Comparison of ENCODE assay signal across 9 mouse cellular contexts in genomic region chr4:155468952-155469351, GRCm38 (mm10). TPM values are rescaled to one million over a fixed set of nuclear protein-coding genes. Genes with fewer than 3 reads are reported as not detected.
DNase-seq lines count a peak whose midpoint lies in the region; ATAC-seq lines count a peak whose summit lies in the region.
"Had no signal": no experiment of that assay in that cellular context is flagged by ENCODE, and none has a peak within 500 bp of the region (broad histone marks: within the 10 kb centered on the region; RNA-seq: fewer than 3 reads in every experiment).

Tmem52 (plus strand) TSS chr4:155469114.

- no peaks in the 10 kb centered on the region for H3K36me3 ChIP-seq in liver, embryonic 15.5 days (replicated peaks)

- peak; percentile 22 for ATAC-seq in liver, embryonic 15.5 days (ENCODE audit: insufficient read depth)
- no peak for ATAC-seq in cerebellum, adult (ENCODE audit: insufficient number of reproducible peaks, low FRiP score, low TSS enrichment)

- H3K9ac ChIP-seq in liver, embryonic 15.5 days = 0 out of 2 replicates have a peak within 1 kb of the TSS, but pooled peaks have one; percentile 32

- no peaks in the 10 kb centered on the region for H3K9me3 ChIP-seq in liver, embryonic 15.5 days (replicated peaks)

- no peak within 1 kb of the TSS for H3K27ac ChIP-seq in liver, embryonic 15.5 days (replicated peaks)
- H3K27ac ChIP-seq: macrophage had no signal

- peaks cover 41% of the 10 kb centered on the region for H3K27me3 ChIP-seq in liver, embryonic 15.5 days

- 9% methylated on average over 21 of the region's 21 CpGs for WGBS in liver, embryonic 15.5 days (ENCODE audit: insufficient replicate concordance)

- peak within 1 kb of the TSS; percentile 72 for H3K4me2 ChIP-seq in liver, embryonic 15.5 days

- peak; percentile 70 to 78 for DNase-seq in adrenal gland, adult (ENCODE audit: inconsistent age in 2 of 2, low spot score in 1 of 2)
- no peak for DNase-seq in adrenal gland, postnatal 4 days (ENCODE audit: low spot score in 2 of 2)
- DNase-seq in adrenal gland, postnatal 36 days = peak; percentile 67 to 79
- peak; percentile 68 for DNase-seq in gastrocnemius, postnatal 10 days
- DNase-seq in induced T-regulatory cell, adult 2 months (ENCODE audit: low read depth) = peak; percentile 67
- peak; percentile 54 for DNase-seq in retina, postnatal 1 day

- peak within 1 kb of the TSS; percentile 49 for H3K4me3 ChIP-seq in liver, embryonic 15.5 days (replicated peaks)

- peaks cover 9% of the 10 kb centered on the region for H3K4me1 ChIP-seq in liver, embryonic 15.5 days (replicated peaks)

RNA-seq across cellular contexts. Expression of gene Tmem52, which starts in this region (rescaled TPM):
- 10 to 100 TPM in 1 of 2 experiments, 1 to 10 TPM in 1; 7.4 to 14.4 TPM for total RNA-seq in adrenal gland, postnatal 4 days (2021)
- 10 to 100 TPM in 1 of 2 experiments, 1 to 10 TPM in 1; 8.3 to 10.8 TPM for total RNA-seq in adrenal gland, postnatal 36 days (2021)
- 100 to 1,000 TPM; 122 to 216 TPM for total RNA-seq in gastrocnemius, postnatal 10 days (2021)
- polyA plus RNA-seq in liver, embryonic 15.5 days (2015; fragmentation: Nextera tagmentation; extraction: Ambion mirVana) = 0.50 TPM in 1 of 2 replicates, not detected in the other
- polyA plus RNA-seq: macrophage had no signal

Comparison
In these comparisons a context has a peak if more than half of its experiments do, and no peak if none do; other contexts are left out.
1. RNA of gene Tmem52 (total RNA-seq): 122 to 216 TPM in gastrocnemius, postnatal 10 days; 7.4 to 14.4 TPM in adrenal gland, postnatal 4 days and 8.3 to 10.8 TPM in adrenal gland, postnatal 36 days; every median in the first group is over 4 times any median in the second.
2. DNase-seq: peak in adrenal gland, adult (2 of 2), adrenal gland, postnatal 36 days (2 of 2), gastrocnemius, postnatal 10 days (single experiment), induced T-regulatory cell, adult 2 months (single experiment) and retina, postnatal 1 day (single experiment); none in adrenal gland, postnatal 4 days (0 of 2).
3. Peak in ATAC-seq, H3K4me3 ChIP-seq, H3K9ac ChIP-seq and H3K4me2 ChIP-seq in liver, embryonic 15.5 days; RNA of the gene not detected or under 1 TPM.